11 mouse cellular contexts compared by ENCODE assay signal in the genomic region with DNA sequence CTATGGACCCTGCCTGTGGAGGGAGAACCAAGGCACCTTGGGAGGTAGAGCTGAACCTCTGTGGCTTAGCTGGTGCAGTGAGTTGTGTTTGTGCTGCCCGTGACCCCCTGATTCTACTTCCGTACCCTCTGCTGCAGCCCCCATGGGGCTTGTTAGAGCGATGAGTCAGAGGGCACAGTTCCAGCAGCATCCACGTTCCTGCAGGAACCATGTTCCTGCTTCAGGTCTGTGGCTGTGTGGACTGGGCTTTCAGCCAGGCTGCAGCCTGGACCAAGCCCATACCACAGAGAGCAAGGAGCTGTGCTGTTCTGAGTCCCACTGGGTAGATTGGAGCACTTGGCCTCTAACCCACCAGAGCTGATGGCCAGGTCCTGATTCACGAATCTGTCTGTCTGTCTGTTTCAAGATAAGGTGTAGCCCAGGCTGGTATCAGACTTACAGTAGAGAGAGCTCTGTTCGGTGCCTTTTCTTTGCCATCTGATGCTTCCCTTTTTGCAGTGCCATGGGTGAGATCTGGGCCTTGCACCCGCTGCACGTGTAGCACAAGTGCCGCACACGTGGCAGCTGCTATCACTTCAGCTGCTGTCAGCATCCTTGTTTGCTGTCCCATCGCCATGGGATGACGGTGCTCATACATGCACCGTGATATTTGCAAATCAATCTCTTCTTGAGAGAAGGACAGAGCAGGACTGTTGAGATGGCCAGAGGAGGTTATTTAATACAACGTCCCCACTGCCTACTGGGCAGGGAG. TPM values are rescaled to one million over a fixed set of nuclear protein-coding genes. Genes with fewer than 3 reads are reported as not detected.
DNase-seq lines count a peak whose midpoint lies in the region; ATAC-seq and TF ChIP-seq lines count a peak whose summit lies in the region.
"Had no signal": no experiment of that assay in that cellular context is flagged by ENCODE, and none has a peak within 500 bp of the region (broad histone marks: within the 10 kb centered on the region; RNA-seq: fewer than 3 reads in every experiment).

No protein-coding gene starts in this region.

- ATAC-seq in lung, postnatal 0 days: no peak
- no peak for ATAC-seq in forebrain, embryonic 12.5 days (ENCODE audit: low FRiP score)

- peak; percentile 6; the same call in 1 of the 2 replicates for TF ChIP-seq CTCF in lung, postnatal 0 days (IDR thresholded peaks at IDR 0.05)

- no peak overlapping the region for H3ac ChIP-seq in myocyte (ENCODE audit: control insufficient read depth, insufficient read length)

- H3K4me2 ChIP-seq in lung, postnatal 0 days (replicated peaks; ENCODE audit: low read depth, low read length): no peak overlapping the region
- no peak overlapping the region for H3K4me2 ChIP-seq in forebrain, embryonic 12.5 days
- no peak overlapping the region for H3K4me2 ChIP-seq in myocyte (ENCODE audit: low read depth)

- 0 out of 2 replicates have a peak, but pooled peaks cover 8% of the 10 kb centered on the region for H3K36me3 ChIP-seq in lung, postnatal 0 days (ENCODE audit: insufficient read depth, low read length)
- H3K36me3 ChIP-seq in forebrain, embryonic 12.5 days (replicated peaks): peaks cover 17% of the 10 kb centered on the region
- no peaks in the 10 kb centered on the region for H3K36me3 ChIP-seq in myocyte (ENCODE audit: control insufficient read depth, insufficient read depth)

- WGBS in lung, postnatal 0 days: 70% methylated on average over 14 of the region's 14 CpGs
- WGBS in forebrain, embryonic 12.5 days: 86% methylated on average over 14 of the region's 14 CpGs

- H3K9me3 ChIP-seq in lung, postnatal 0 days (ENCODE audit: low read length): no peaks in the 10 kb centered on the region
- H3K9me3 ChIP-seq in forebrain, embryonic 12.5 days: no peaks in the 10 kb centered on the region

- H3K27ac ChIP-seq in lung, postnatal 0 days (ENCODE audit: low read length): no peak overlapping the region
- 0 out of 2 replicates have a peak overlapping the region, but pooled peaks have one; percentile 36 for H3K27ac ChIP-seq in forebrain, embryonic 12.5 days
- H3K27ac ChIP-seq: liver, embryonic 14.5 days had no signal

- TF ChIP-seq POLR2A in myocyte (IDR thresholded peaks at IDR 0.05; ENCODE audit: insufficient read length, low read depth): no peak

- no peak overlapping the region for H3K9ac ChIP-seq in lung, postnatal 0 days (replicated peaks; ENCODE audit: low read depth)
- no peak overlapping the region for H3K9ac ChIP-seq in forebrain, embryonic 12.5 days
- H3K9ac ChIP-seq: liver, embryonic 14.5 days had no signal

- TF ChIP-seq EP300 in lung, postnatal 0 days (IDR thresholded peaks at IDR 0.05): no peak

- no peaks in the 10 kb centered on the region for H3K27me3 ChIP-seq in lung, postnatal 0 days (replicated peaks; ENCODE audit: insufficient read depth, low read length)
- H3K27me3 ChIP-seq in forebrain, embryonic 12.5 days: 0 out of 2 replicates have a peak, but pooled peaks cover 3% of the 10 kb centered on the region
- H3K27me3 ChIP-seq in myocyte (ENCODE audit: control insufficient read depth, insufficient read depth, insufficient read length): peaks cover 6% of the 10 kb centered on the region

- H3K79me2 ChIP-seq in myocyte (ENCODE audit: control insufficient read depth, insufficient read depth): no peaks in the 10 kb centered on the region

- DNase-seq in cerebellum, adult 11-12 months: peak; percentile 76
- DNase-seq in cerebellum, postnatal 4 days (ENCODE audit: low spot score in 2 of 2): no peak
- peak; percentile 54 for DNase-seq in lung, postnatal 0 days (ENCODE audit: low spot score)
- no peak for DNase-seq in lung, postnatal 14 days
- DNase-seq in right cerebral cortex, postnatal 10 days (ENCODE audit: low spot score in 2 of 2): no peak
- DNase-seq in gastrocnemius, postnatal 25 days: no peak
- DNase-seq: right cerebral cortex, adult 18-20 months had no signal

- H3K4me3 ChIP-seq in lung, postnatal 0 days (ENCODE audit: low read depth, low read length): no peak overlapping the region
- H3K4me3 ChIP-seq in forebrain, embryonic 12.5 days (replicated peaks): no peak overlapping the region
- no peak overlapping the region for H3K4me3 ChIP-seq in myocyte

- peaks cover 70% of the 10 kb centered on the region for H3K4me1 ChIP-seq in lung, postnatal 0 days (ENCODE audit: insufficient read depth, low read depth, low read length)
- peaks cover 58% of the 10 kb centered on the region for H3K4me1 ChIP-seq in forebrain, embryonic 12.5 days

TF ChIP-seq in myocyte, 11 proteins besides CTCF, POLR2A, EP300 and RAD21:
- TF ChIP-seq TCF3 (IDR thresholded peaks at IDR 0.05; ENCODE audit: insufficient read length, low read depth) (peak; percentile 33), MYOD1 (IDR thresholded peaks at IDR 0.05; ENCODE audit: control insufficient read depth in 1 of 3, insufficient read length in 2 of 3, low read depth in 2 of 3) (peak in 2 of 3 experiments; percentile 47 to 60), MYOG (IDR thresholded peaks at IDR 0.05; ENCODE audit: control insufficient read depth in 1 of 3, insufficient read depth in 1 of 3, insufficient read length in 2 of 3, low read depth in 2 of 3) (peak in 2 of 3 experiments; percentile 60 to 69), REST (IDR thresholded peaks at IDR 0.05; ENCODE audit: insufficient read depth, insufficient read length) (no peak)

RNA-seq across cellular contexts. Expression of a gene that starts 50.5 kb away (rescaled TPM):
- polyA plus RNA-seq in lung, postnatal 0 days (2015; fragmentation: Nextera tagmentation; extraction: Ambion mirVana): 113 and 123 TPM in 2 replicates
- 51.2 and 64.4 TPM in 2 replicates for polyA plus RNA-seq in forebrain, embryonic 12.5 days (2016; fragmentation: Nextera tagmentation; extraction: Ambion mirVana)
- 0.11 TPM for polyA plus RNA-seq in myocyte (2012; fragmentation: generic; extraction: Trizol)
- total RNA-seq in gastrocnemius, postnatal 25 days (2021): 1 to 10 TPM; 1.5 to 2.5 TPM
- polyA plus RNA-seq: C2C12 had no signal

Comparison
In these comparisons a context has a peak if more than half of its experiments do, and no peak if none do; other contexts are left out.
1. DNase-seq: peak in cerebellum, adult 11-12 months (single experiment) and lung, postnatal 0 days (single experiment); none in cerebellum, postnatal 4 days (0 of 2), lung, postnatal 14 days (single experiment), right cerebral cortex, postnatal 10 days (0 of 2) and gastrocnemius, postnatal 25 days (single experiment).
2. RNA of a gene that starts 50.5 kb away (polyA plus RNA-seq): 113 to 123 TPM in lung, postnatal 0 days and 51.2 to 64.4 TPM in forebrain, embryonic 12.5 days; 0.11 TPM in myocyte (single experiment); every median in the first group is over 10 times any median in the second.